Mouse (Mus musculus) right cerebral cortex, adult 2 months (tissue): ENCODE data around the gene Fgfr2.
A peak's percentile ranks its signal among the peaks of the same experiment; 100 is the strongest.

Experiments
- DNase-seq, 2 experiments: peaks; one replicate each; pipeline ENCODE4 v3.0.0; 2021 to 2022; ENCODE audit warnings: low spot score in 2 of 2

The Fgfr2 gene

GRCm38 (mm10) chr7:132580511-132580910, 542.6 kb downstream of the Fgfr2 start:
- no peak for DNase-seq

- DNase-seq, result no peak
Measured at GRCm38 (mm10) chr7:132576891-132577290, 546.3 kb downstream of the Fgfr2 start.

GRCm38 (mm10) chr7:132576116-132576650, 547.0 kb downstream of the Fgfr2 start, which contains the start of gene Oat:
Oat (minus strand) TSS chr7:132576398.
- peak; percentile 94 to 96 for DNase-seq

- peak; percentile 82 to 84 for DNase-seq
Measured at GRCm38 (mm10) chr7:132575623-132576022, 547.5 kb downstream of the Fgfr2 start.

GRCm38 (mm10) chr7:132574646-132575045, 548.5 kb downstream of the Fgfr2 start:
- no peak for DNase-seq

- no peak for DNase-seq
Measured at GRCm38 (mm10) chr7:132573205-132573604, 549.9 kb downstream of the Fgfr2 start.

GRCm38 (mm10) chr7:132572738-132573137, 550.4 kb downstream of the Fgfr2 start:
- no peak for DNase-seq

GRCm38 (mm10) chr7:132571481-132571880, 551.7 kb downstream of the Fgfr2 start:
- no peak for DNase-seq

- no peak for DNase-seq
Measured at GRCm38 (mm10) chr7:132570071-132570470, 553.1 kb downstream of the Fgfr2 start.

GRCm38 (mm10) chr7:132568817-132569216, 554.3 kb downstream of the Fgfr2 start:
- DNase-seq, result no peak

- DNase-seq, result no peak
Measured at GRCm38 (mm10) chr7:132565831-132566230, 557.3 kb downstream of the Fgfr2 start.

GRCm38 (mm10) chr7:132559138-132559766, 563.9 kb downstream of the Fgfr2 start:
- no peak for DNase-seq

GRCm38 (mm10) chr7:132558141-132558736, 564.9 kb downstream of the Fgfr2 start:
- DNase-seq, result no peak

GRCm38 (mm10) chr7:132556575-132556974, 566.6 kb downstream of the Fgfr2 start:
- DNase-seq, result no peak

GRCm38 (mm10) chr7:132555911-132556310, 567.2 kb downstream of the Fgfr2 start:
- DNase-seq, result no peak

GRCm38 (mm10) chr7:132554091-132554490, 569.1 kb downstream of the Fgfr2 start:
- no peak for DNase-seq

- peak; percentile 98 to 99 for DNase-seq
Measured at GRCm38 (mm10) chr7:132551351-132552126, 571.6 kb downstream of the Fgfr2 start.

GRCm38 (mm10) chr7:132547126-132547525, 576.0 kb downstream of the Fgfr2 start:
- DNase-seq, result no peak

- DNase-seq, result no peak
Measured at GRCm38 (mm10) chr7:132542427-132542826, 580.7 kb downstream of the Fgfr2 start.

GRCm38 (mm10) chr7:132541566-132541965, 581.6 kb downstream of the Fgfr2 start:
- DNase-seq, result no peak

GRCm38 (mm10) chr7:132540597-132540996, 582.6 kb downstream of the Fgfr2 start:
- no peak for DNase-seq

- DNase-seq, result no peak
Measured at GRCm38 (mm10) chr7:132529206-132529605, 593.9 kb downstream of the Fgfr2 start.
